Mouse (Mus musculus): ENCODE results near the gene Ccdc114. TPM values are rescaled to one million over a fixed set of nuclear protein-coding genes. Genes with fewer than 3 reads are reported as not detected.

The Ccdc114 gene
- polyA plus RNA-seq (2012; ENCODE audit: low replicate concordance): 3.1 TPM in 2 replicates

DNA sequence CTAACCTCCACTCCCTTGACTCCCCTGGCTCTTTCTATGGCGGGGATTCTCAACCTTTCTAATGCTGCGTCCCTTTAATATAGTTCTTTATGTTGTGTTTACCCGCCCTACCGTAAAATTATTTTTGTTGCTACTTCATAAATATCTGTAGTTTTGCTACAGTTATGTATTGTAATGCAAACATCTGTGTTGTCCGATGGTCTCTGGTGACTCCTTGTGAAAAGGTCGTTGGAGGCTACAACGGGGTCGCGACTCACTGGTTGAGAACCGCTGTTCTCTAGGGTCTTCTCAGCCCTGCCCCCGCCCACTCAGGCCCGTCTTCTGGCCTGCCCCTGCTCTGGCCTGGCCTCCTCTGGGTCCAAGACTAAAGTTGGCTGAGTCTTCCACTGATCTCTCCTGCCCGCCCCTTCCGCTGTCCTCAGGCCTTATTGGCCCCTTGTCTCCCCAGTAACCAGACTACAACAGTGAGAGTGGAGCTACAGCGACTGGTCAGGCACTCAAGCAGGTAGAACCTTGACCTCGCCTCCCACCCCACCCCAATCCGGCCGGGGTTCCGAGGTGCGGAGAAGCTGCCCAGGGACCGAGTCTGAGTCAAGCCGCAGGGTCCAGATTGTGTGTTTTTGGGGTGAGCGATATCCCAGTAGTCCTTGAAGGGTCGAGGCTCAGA is at the start of gene Ccdc114:
Gene Ccdc114 (plus strand): TSS at position 311 of the 667 bp plus-strand sequence.

GRCm38 (mm10) chr7:45878278-45878677 is 45.6 kb upstream of the Ccdc114 start, which contains the start of gene Grin2d:
Gene Grin2d, minus strand, starts transcription at chr7:45878378.

GRCm38 (mm10) chr7:45896517-45897257 is 27.2 kb upstream of the Ccdc114 start, which contains the start of the genes Syngr4 and Tmem143:
Gene Syngr4, minus strand, starts transcription at chr7:45896714.
Gene Tmem143, plus strand, starts transcription at chr7:45896941.

GRCm38 (mm10) chr7:45921242-45921621 is 2.6 kb upstream of the Ccdc114 start, which contains the start of gene Emp3:
Gene Emp3, minus strand, starts transcription at chr7:45921404.

Other genes starting within 250 kb of the Ccdc114 start
- 1.4 and 3.5 TPM in 2 replicates for gene Ntn5, start 240.1 kb upstream of the Ccdc114 start, polyA plus RNA-seq (2012; ENCODE audit: low replicate concordance)
- gene Sec1, start 229.7 kb upstream of the Ccdc114 start, polyA plus RNA-seq (2012; ENCODE audit: low replicate concordance): 0.18 and 0.44 TPM in 2 replicates
- gene Car11, start 224.2 kb upstream of the Ccdc114 start, polyA plus RNA-seq (2012; ENCODE audit: low replicate concordance): 1.5 and 3.9 TPM in 2 replicates
- gene Dbp, start 219.0 kb upstream of the Ccdc114 start, polyA plus RNA-seq (2012; ENCODE audit: low replicate concordance): 18.0 and 48.2 TPM in 2 replicates
- 7,990 and 13,125 TPM in 2 replicates for gene Rpl18, start 208.6 kb upstream of the Ccdc114 start, polyA plus RNA-seq (2012; ENCODE audit: low replicate concordance)
- gene Sphk2, start 206.1 kb upstream of the Ccdc114 start, polyA plus RNA-seq (2012; ENCODE audit: low replicate concordance): 102 and 136 TPM in 2 replicates
- gene Fam83e, start 202.9 kb upstream of the Ccdc114 start, polyA plus RNA-seq (2012; ENCODE audit: low replicate concordance): 0.07 and 0.22 TPM in 2 replicates
- not detected in 2 replicates for gene Spaca4, start 198.3 kb upstream of the Ccdc114 start, polyA plus RNA-seq (2012; ENCODE audit: low replicate concordance)
- gene Lmtk3, start 140.3 kb upstream of the Ccdc114 start, polyA plus RNA-seq (2012; ENCODE audit: low replicate concordance): 0.64 and 3.0 TPM in 2 replicates
- 0.58 TPM in 1 of 2 replicates, not detected in the other for gene Sult2b1, start 139.4 kb upstream of the Ccdc114 start, polyA plus RNA-seq (2012; ENCODE audit: low replicate concordance)
- 74.7 and 269 TPM in 2 replicates for gene Cyth2, start 109.5 kb upstream of the Ccdc114 start, polyA plus RNA-seq (2012; ENCODE audit: low replicate concordance)
- 0.83 and 0.94 TPM in 2 replicates for gene Kcnj14, start 99.3 kb upstream of the Ccdc114 start, polyA plus RNA-seq (2012; ENCODE audit: low replicate concordance)
- 20.9 and 22.6 TPM in 2 replicates for gene Grwd1, start 93.1 kb upstream of the Ccdc114 start, polyA plus RNA-seq (2012; ENCODE audit: low replicate concordance)
- gene Kdelr1, start 51.3 kb upstream of the Ccdc114 start, polyA plus RNA-seq (2012; ENCODE audit: low replicate concordance): 299 and 848 TPM in 2 replicates
- 0.46 and 1.9 TPM in 2 replicates for gene Grin2d, start 45.7 kb upstream of the Ccdc114 start, polyA plus RNA-seq (2012; ENCODE audit: low replicate concordance)
- 0.35 and 1.5 TPM in 2 replicates for gene Syngr4, start 27.4 kb upstream of the Ccdc114 start, polyA plus RNA-seq (2012; ENCODE audit: low replicate concordance)
- 27.4 and 28.4 TPM in 2 replicates for gene Tmem143, start 27.1 kb upstream of the Ccdc114 start, polyA plus RNA-seq (2012; ENCODE audit: low replicate concordance)
- 151 and 256 TPM in 2 replicates for gene Emp3, start 2.7 kb upstream of the Ccdc114 start, polyA plus RNA-seq (2012; ENCODE audit: low replicate concordance)
- gene Abcc6, start 106.2 kb downstream of the Ccdc114 start, polyA plus RNA-seq (2012; ENCODE audit: low replicate concordance): not detected in 2 replicates
- 23.2 and 27.7 TPM in 2 replicates for gene Nomo1, start 109.6 kb downstream of the Ccdc114 start, polyA plus RNA-seq (2012; ENCODE audit: low replicate concordance)
- 0.05 TPM in 1 of 2 replicates, not detected in the other for gene Kcnj11, start 176.7 kb downstream of the Ccdc114 start, polyA plus RNA-seq (2012; ENCODE audit: low replicate concordance)

Data from hematopoietic multipotent progenitor cell, adult 10-12 weeks (in vitro differentiated cells).